Mouse (Mus musculus) myocyte (in vitro differentiated cells): Measurements from ENCODE around the gene Bahd1. TPM values are rescaled to one million over a fixed set of nuclear protein-coding genes. Genes with fewer than 3 reads are reported as not detected.

Experiments used
- H3K27me3 ChIP-seq: one replicate; pipeline ENCODE4 v1.6.1; 2011; ENCODE audit not compliant: control insufficient read depth, insufficient read depth, insufficient read length
- H3K36me3 ChIP-seq: one replicate; pipeline ENCODE4 v1.6.1; 2011; ENCODE audit not compliant: control insufficient read depth, insufficient read depth
- H3K4me2 ChIP-seq: one replicate; pipeline ENCODE4 v1.6.1; 2011; ENCODE audit warnings: low read depth, control low read depth
- H3K4me3 ChIP-seq: one replicate; pipeline ENCODE4 v1.5.1; 2011; ENCODE audit warnings: mild to moderate bottlenecking, control low read depth, moderate library complexity
- H3K79me2 ChIP-seq: one replicate; pipeline ENCODE4 v1.6.1; 2011; ENCODE audit not compliant: control insufficient read depth, insufficient read depth
- H3ac ChIP-seq: one replicate; pipeline ENCODE4 v1.6.1; 2011; ENCODE audit not compliant: control insufficient read depth, insufficient read length
- CEBPB ChIP-seq: IDR thresholded peaks from 2 replicates; pipeline ENCODE4 v1.6.1; 2011; ENCODE audit warnings: mild to moderate bottlenecking, moderate library complexity; ENCODE audit not compliant: poor library complexity, insufficient read depth, severe bottlenecking
- E2F4 ChIP-seq: IDR thresholded peaks from one replicate; pipeline ENCODE4 v1.6.1; 2011; ENCODE audit warnings: mild to moderate bottlenecking, control low read depth, moderate library complexity; ENCODE audit not compliant: insufficient read depth
- MAX ChIP-seq: IDR thresholded peaks from one replicate; pipeline ENCODE4 v1.6.1; 2011; ENCODE audit warnings: low read depth, mild to moderate bottlenecking, control low read depth
- MYOD1 ChIP-seq, 3 experiments: IDR thresholded peaks; one replicate each; pipeline ENCODE4 v1.6.1; 2011; ENCODE audit warnings: control low read depth in 2 of 3, low read depth in 2 of 3, mild to moderate bottlenecking in 2 of 3, moderate library complexity in 1 of 3; ENCODE audit not compliant: insufficient read length in 2 of 3, control insufficient read depth in 1 of 3
- MYOG ChIP-seq, 3 experiments: IDR thresholded peaks; one replicate each; pipeline ENCODE4 v1.6.1; 2011; ENCODE audit warnings: control low read depth in 2 of 3, low read depth in 2 of 3, mild to moderate bottlenecking in 2 of 3; ENCODE audit not compliant: insufficient read length in 2 of 3, control insufficient read depth in 1 of 3, insufficient read depth in 1 of 3
- POLR2A ChIP-seq: IDR thresholded peaks from one replicate; pipeline ENCODE4 v1.6.1; 2011; ENCODE audit warnings: low read depth, mild to moderate bottlenecking, control low read depth, moderate library complexity; ENCODE audit not compliant: insufficient read length
- POLR2AphosphoS2 ChIP-seq: IDR thresholded peaks from one replicate; pipeline ENCODE4 v1.6.1; 2011; ENCODE audit warnings: low read depth, control low read depth; ENCODE audit not compliant: insufficient read length
- REST ChIP-seq: IDR thresholded peaks from one replicate; pipeline ENCODE4 v1.6.1; 2011; ENCODE audit warnings: mild to moderate bottlenecking, control low read depth, moderate library complexity; ENCODE audit not compliant: insufficient read depth, insufficient read length
- SRF ChIP-seq: IDR thresholded peaks from one replicate; pipeline ENCODE4 v1.6.1; 2011; ENCODE audit warnings: low read depth; ENCODE audit not compliant: control insufficient read depth, insufficient read length
- TCF12 ChIP-seq: IDR thresholded peaks from one replicate; pipeline ENCODE4 v1.6.1; 2011; ENCODE audit warnings: mild to moderate bottlenecking, control low read depth; ENCODE audit not compliant: poor library complexity, insufficient read depth, severe bottlenecking
- TCF3 ChIP-seq: IDR thresholded peaks from one replicate; pipeline ENCODE4 v1.6.1; 2011; ENCODE audit warnings: low read depth, control low read depth; ENCODE audit not compliant: insufficient read length
- USF1 ChIP-seq: IDR thresholded peaks from one replicate; pipeline ENCODE4 v1.6.1; 2011; ENCODE audit warnings: low read depth, mild to moderate bottlenecking, control low read depth, moderate library complexity
- polyA plus RNA-seq: library from polyadenylated mRNA; unstranded; fragments of >200 nt; fragmentation: generic; extraction: Trizol; gene quantifications from one replicate; pipeline ENCODE4 v1.2.1, GENCODE M21; 2012; ENCODE audit warnings: missing spikeins

The Bahd1 gene
- 12.0 TPM for polyA plus RNA-seq

- Histone ChIP-seq H3ac (peak within 1 kb of the TSS; percentile 96), H3K27me3 (peaks cover 29% of the 10 kb centered on the region), H3K4me3 (peak within 1 kb of the TSS; percentile 31), H3K4me2 (peak within 1 kb of the TSS; percentile 99), H3K79me2 (peaks cover 14% of the 10 kb centered on the region), H3K36me3 (no peaks in the 10 kb centered on the region)
- TF ChIP-seq POLR2AphosphoS2 (no peak), E2F4 (no peak), SRF (no peak), CEBPB (no peak), TCF3 (no peak), TCF12 (no peak), USF1 (no peak), REST (no peak), POLR2A (no peak), MAX (no peak), MYOD1 (IDR thresholded peaks at IDR 0.05; ENCODE audit: control insufficient read depth in 1 of 3, insufficient read length in 2 of 3, low read depth in 2 of 3) (no peak)
Measured at GRCm38 (mm10) chr2:118899981-118900825, at the start of gene Bahd1. Bahd1 (plus strand) TSS chr2:118900377.

DNA sequence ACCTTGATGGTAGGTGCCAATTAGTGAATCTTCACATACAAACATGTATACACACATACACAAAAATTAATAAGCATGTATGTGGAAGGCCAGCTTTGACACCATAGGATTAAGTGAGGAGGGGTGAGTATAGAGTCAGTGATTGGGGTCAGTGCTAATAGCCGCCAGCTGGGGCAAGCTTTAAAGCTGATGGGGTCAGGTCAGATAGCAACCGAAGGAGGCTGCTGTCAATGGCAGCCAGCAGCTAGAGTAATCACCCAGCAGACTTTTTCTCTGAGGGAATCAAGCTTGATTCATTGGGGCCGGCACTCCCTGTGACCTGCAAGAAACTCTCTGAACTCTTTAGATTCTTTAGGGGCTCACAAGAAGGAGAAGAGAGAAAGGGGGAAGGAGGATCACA lies 48.4 kb upstream of the Bahd1 start:
- H3K4me2 ChIP-seq: no peak overlapping the region
- H3K27me3 ChIP-seq: no peaks in the 10 kb centered on the region
- TF ChIP-seq POLR2AphosphoS2 (no peak), POLR2A (no peak), REST (no peak), SRF (no peak), USF1 (no peak), CEBPB (no peak), E2F4 (no peak), MYOD1 (IDR thresholded peaks at IDR 0.05; ENCODE audit: control insufficient read depth in 1 of 3, insufficient read length in 2 of 3, low read depth in 2 of 3) (no peak), TCF12 (no peak)
- H3K79me2 ChIP-seq: no peaks in the 10 kb centered on the region
- H3ac ChIP-seq: no peak overlapping the region
- H3K36me3 ChIP-seq: no peaks in the 10 kb centered on the region
- no peak overlapping the region for H3K4me3 ChIP-seq

DNA sequence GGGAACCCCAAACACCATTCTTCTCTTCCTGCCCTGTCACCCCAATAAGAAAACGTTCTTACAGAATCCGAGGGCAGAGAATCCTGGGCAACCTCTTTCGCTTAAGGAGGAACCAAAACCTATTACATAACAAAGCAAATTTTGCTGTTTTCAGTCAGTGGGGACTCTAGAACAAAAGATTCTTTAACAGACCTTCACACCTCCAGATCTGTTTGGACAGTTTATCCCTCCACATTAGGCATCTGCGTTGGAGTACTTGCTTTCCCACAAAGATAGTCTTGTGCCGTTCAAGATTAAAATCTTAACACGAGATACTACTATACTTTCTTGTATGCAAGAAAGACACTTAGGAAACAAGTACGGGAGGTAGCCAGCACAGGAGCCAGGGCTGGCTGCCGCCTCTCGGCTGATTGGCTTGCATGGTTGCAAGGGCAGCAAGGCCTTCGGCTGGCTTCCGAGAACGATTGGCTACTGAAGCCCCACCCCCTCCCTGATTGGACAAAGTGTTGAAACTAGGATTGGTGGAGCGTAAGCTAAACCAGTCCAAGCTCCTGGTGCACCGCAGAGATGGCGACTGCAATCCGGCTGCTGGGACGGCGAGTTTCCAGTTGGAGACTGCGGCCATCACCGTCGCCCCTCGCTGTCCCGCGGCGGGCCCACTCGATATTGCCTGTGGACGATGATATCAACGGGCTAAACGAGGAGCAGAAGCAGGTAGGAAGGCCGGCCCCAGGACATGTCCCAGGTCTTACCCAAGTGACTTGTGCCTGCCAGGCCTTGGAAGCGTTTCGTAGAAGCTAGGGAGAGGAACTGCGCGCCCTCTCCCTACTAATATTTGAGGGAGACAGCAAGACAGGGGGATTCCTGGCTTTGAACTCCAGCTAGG lies 38.5 kb upstream of the Bahd1 start, which contains the start of gene Ivd:
TSS of gene Ivd (plus strand) at position 501 of the 886 bp plus-strand sequence.
- TF ChIP-seq POLR2AphosphoS2 (peak; percentile 80), TCF12 (no peak), POLR2A (peak; percentile 94)
- H3K79me2 ChIP-seq: no peaks in the 10 kb centered on the region
- H3K27me3 ChIP-seq: no peaks in the 10 kb centered on the region
- H3K4me2 ChIP-seq: peak within 1 kb of the TSS; percentile 67
- H3ac ChIP-seq: peak within 1 kb of the TSS; percentile 14
- peak within 1 kb of the TSS; percentile 28 for H3K4me3 ChIP-seq
- H3K36me3 ChIP-seq: no peaks in the 10 kb centered on the region

DNA sequence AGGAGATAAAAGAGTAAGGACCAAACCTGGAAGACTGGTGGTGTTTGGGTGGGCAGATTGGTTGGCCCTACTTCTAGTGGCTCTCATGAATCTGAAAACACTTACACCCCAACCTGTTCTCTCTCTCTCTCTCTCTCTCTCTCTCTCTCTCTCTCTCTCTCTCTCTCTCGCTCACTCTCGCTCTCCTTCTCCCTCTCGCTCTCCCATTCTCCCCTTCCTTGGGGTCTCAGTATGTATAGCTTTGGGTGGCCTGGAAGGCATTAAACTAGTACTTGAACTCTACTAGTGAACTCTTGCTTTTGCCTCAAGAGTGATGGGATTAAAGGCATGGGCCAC lies 37.9 kb upstream of the Bahd1 start:
- H3K79me2 ChIP-seq: no peaks in the 10 kb centered on the region
- no peaks in the 10 kb centered on the region for H3K27me3 ChIP-seq
- H3K36me3 ChIP-seq: no peaks in the 10 kb centered on the region
- peak overlapping the region; percentile 28 for H3K4me3 ChIP-seq
- peak overlapping the region; percentile 67 for H3K4me2 ChIP-seq
- no peak for TF ChIP-seq MYOD1 (IDR thresholded peaks at IDR 0.05; ENCODE audit: control insufficient read depth in 1 of 3, insufficient read length in 2 of 3, low read depth in 2 of 3)
- TF ChIP-seq POLR2AphosphoS2: no peak
- TF ChIP-seq TCF3: no peak
- no peak for TF ChIP-seq REST
- peak overlapping the region; percentile 14 for H3ac ChIP-seq

- peaks cover 4% of the 10 kb centered on the region for H3K36me3 ChIP-seq
- no peak overlapping the region for H3K4me3 ChIP-seq
- H3ac ChIP-seq: no peak overlapping the region
- no peak overlapping the region for H3K4me2 ChIP-seq
- TF ChIP-seq POLR2AphosphoS2: no peak
- TF ChIP-seq USF1: no peak
- TF ChIP-seq MYOD1 (IDR thresholded peaks at IDR 0.05; ENCODE audit: control insufficient read depth in 1 of 3, insufficient read length in 2 of 3, low read depth in 2 of 3): no peak
- no peak for TF ChIP-seq E2F4
- no peak for TF ChIP-seq POLR2A
- no peak for TF ChIP-seq TCF3
- TF ChIP-seq REST: no peak
- TF ChIP-seq MYOG (IDR thresholded peaks at IDR 0.05; ENCODE audit: control insufficient read depth in 1 of 3, insufficient read depth in 1 of 3, insufficient read length in 2 of 3, low read depth in 2 of 3): no peak
- TF ChIP-seq CEBPB: no peak
- TF ChIP-seq TCF12: no peak
- no peaks in the 10 kb centered on the region for H3K79me2 ChIP-seq
- H3K27me3 ChIP-seq: no peaks in the 10 kb centered on the region
Measured at GRCm38 (mm10) chr2:118870601-118871000, 29.6 kb upstream of the Bahd1 start.
